Mouse (Mus musculus): ENCODE measurements at regions not wholly inside any gene's neighbourhood (a gene's known extent, or its start where the extent isn't known, plus 50 kb on each side); places are given as distances from the start of the nearest gene placed in this dataset.

DNA sequence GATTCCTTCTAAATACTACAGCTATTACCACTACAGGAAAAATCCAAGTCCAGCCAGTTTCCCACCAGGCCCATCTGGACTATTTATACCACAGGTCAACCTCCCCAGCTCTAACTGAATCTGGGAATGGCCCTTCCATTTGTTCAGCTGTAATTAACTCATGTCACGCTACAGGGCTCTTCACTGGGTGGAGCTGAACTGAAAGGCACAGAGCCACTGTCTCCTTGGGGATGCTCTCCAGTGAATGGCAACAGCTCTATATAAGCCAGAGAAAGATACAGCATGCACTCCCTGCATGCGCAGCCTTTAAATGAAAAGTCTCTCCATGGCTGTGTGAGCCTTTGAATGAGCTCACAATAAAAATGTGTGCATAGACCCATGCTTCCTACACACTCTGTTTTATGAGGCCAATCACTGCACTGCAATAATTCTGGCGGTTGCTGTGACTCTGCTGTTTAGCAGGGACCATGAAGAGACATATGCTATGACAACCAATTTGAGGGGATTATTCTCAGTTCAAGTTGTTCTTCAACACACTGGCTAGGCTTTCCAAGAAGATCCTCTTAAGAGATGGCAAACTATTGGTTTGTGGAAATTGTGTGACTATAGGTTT is 376.3 kb upstream of the Kif18a start:
- in situ Hi-C loops (cut with MseI, MboI), result no loop called here

DNA sequence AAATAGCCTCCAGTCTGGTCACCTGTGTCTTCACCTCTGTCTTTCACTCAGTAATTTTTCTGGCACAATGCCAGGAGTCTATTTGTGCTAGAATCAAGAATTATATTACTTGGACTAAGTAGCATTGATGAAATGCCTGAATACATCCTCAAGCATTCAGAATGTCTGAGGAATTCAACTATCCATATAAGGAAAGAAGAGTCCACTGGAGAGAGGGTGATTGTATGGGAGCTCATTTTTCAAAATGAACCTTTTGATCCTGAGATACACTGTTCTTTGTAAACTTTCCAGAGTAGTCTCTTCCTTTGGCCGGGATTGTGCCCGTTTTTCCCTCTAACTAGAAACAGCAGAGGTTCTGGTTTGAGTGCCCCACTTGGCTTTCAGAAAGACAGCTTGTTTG is 367.0 kb upstream of the Kif18a start:
- in situ Hi-C loops (cut with MseI, MboI), result no loop called here

DNA sequence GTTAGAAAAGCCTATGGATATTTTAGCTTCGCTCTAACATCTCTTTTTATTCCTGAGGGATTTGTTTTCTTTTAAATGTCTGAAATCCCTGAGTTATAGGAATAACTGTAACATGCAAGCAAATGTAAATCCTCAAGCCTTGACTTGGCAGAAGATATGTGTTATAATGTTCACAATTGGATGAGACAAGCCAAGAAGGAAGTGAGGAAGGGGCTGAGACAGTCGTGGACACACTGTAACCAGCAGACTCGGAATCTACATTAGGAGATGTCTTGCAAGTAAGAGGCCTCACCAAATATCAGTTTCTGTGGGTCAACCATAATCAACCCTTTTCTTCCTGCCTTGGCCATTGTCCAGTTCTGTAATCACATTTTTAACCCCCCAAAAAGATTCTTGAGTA is 366.6 kb upstream of the Kif18a start:
- in situ Hi-C loops (cut with MseI, MboI), result no loop called here

DNA sequence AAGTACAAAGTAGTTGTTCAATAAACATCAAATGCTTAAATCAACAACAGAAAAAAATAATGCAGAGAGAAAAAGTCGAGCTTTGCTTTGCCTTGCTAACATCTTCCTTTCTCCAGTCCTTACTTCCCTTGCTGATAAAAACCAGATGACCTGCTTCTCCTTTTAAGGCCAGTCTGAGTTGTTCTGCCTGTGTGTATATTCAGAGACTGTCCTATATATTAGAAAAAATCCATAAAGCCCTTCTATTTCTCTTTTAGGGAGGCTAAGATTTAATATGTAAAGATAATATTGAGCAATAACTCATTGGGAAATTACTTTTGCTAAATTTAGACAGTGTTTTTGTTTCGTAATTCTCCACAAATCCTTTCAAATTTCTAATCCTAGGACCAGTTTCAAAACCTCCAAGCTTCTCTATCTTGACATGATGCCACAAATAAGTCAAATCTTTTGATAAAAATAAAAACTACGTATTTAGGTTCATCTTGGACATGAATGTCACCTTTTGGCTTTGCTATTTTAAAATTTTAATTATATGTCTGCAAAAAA is 361.0 kb upstream of the Kif18a start:
- in situ Hi-C loops (cut with MseI, MboI), result no loop called here

DNA sequence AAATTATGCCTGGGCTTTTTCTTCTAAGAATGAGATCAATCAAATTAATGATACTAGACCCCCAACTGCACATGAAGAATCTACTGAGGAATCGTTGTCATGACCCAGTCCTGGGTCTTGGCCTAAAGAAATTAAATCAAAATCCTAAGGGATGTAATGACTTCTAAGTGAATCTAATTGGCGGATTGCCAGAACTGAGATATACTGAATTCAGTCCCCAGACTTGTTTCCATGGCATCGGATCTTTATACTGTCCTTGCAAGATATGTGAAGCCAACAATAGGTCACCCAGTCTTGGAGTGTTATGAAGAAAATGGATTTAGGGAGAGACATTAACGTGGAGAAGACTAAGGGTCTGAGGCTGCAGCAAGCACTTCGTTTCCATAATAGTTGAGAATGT is 360.4 kb upstream of the Kif18a start:
- in situ Hi-C loops (cut with MseI, MboI), result no loop called here

DNA sequence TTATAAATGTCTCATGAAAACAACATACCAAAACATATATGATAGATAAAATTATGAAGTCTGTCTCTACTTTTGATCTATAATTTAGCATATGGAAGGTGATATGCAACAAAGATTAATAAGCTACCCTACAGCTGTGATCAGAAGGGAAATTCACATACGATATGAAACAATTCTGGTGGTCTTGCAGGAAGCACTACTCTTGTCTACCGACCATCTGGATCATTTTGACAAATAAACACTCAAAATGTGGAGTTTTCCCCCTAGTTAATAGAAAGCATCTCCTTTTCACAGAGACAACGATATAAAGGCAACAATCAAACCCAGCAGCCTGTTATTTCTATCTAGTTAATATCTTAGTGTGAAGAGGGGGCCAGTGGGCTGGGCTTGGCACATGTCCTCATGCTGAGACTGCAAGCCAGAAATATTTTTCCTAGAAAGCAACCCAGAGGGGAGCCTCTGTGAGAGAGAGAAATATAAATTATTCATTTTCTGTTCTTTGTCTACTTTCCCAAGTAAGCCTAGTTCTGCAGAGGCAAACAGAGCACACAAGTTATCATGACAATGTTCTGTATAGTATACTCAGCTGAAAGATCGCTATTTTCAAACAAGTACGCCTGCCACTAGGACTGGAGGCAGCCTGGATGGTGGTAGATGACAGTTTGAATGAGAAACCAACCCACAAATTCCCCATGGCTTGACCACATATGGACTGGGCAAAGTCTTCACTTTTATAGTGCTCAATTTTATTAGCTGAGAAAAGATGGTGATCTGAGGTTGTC is 344.4 kb upstream of the Kif18a start:
- in situ Hi-C loops (cut with MseI, MboI), result no loop called here

DNA sequence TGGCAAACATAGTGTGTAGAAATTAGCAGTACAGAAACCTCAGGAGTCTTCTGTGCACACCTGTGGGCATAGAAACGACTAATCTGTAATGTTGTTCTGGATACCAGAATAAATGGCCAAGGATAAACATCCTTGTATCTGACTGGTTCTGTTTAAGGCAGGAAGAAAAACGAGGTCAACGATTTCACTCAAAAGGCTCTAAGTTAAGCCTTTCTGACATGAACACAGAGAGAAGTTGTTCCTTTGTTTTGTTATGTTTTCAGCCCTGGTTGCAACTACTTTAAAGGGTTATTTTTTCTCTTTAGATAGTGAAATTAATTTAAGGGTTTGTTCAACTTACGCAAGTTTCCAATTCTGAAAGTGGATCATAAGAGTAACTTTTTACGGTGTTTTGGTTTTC is 299.6 kb upstream of the Kif18a start:
- in situ Hi-C loops (cut with MseI, MboI), result no loop called here

DNA sequence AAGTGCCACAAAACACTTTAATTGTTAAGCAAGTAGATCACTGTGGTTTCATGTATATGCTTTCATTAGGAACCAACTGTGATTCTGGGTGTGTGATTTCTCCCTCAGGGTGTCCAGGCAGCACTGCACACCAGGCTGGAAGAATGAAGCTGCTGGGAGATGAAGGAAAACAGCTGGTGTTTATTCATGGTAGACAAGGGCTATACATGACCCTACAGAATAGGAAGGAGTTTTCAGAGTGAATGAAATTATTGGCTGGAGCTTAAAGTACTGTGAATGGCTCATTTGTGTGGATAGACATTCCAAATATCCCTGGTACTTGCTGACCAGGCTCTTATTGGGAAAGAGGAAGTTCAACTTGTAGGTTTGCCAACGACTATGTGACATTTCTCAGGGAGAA is 264.3 kb upstream of the Kif18a start:
- in situ Hi-C loops (cut with MseI, MboI), result no loop called here

DNA sequence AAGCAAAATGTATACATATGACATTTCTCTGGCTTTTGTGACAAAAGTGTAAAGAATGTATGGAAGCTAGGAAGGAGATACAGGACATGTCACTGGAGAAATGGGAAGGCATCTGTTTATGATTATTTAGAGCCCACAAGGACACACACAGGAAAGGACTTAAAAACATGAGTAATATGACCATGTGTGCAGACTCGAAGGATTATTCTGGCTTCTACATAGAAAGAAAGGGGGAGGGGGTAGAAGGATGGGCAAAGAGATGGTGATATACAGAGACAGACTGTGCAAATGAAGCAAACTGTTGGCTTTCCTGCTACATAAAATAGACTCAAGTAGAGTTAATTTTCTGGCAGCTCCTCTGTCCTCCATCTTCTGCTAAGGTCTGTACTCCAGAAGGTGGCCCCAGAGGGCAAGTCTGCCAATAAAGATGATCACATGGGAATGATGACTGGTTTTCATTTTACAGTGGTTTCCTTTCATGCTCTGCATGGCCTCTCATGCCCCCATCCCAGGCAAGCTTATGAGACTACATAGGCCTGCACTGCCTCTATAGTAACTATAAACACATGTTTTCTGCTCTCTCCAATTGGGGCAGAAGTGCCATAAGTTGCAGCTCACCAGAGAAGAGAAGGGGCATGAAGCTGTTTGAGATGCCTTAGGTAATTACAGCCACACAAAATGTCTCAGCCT is 263.4 kb upstream of the Kif18a start:
- in situ Hi-C loops (cut with MseI, MboI), result no loop called here

DNA sequence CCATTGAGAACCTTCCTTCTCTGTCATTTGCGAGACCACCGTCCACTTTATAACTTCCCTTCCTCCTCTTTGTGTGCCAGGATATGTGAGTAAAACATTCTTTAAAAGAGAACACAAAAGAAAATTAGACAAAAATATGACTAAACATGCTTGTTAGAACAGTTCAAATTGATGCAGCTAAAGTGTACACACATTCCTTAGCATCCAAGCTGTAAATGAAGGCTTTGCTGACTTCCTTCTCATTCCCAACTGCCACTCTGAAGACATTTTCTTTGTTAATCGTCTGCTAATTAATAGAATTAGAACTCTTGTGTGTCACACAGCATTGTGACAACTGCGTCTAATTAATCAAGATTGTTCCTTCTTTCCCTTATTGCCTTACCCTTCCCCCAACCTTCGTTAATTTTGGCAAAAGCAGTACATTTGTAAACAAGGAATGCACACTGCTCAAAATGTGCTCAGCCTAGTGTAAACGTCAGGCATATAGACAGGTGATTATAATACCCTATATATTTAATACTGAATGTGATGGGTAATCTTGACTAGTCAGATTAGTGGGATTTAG is 242.3 kb upstream of the Kif18a start:
- in situ Hi-C loops (cut with MseI, MboI), result no loop called here
